Mouse (Mus musculus) ES-E14 (cell line): ENCODE measurements around the gene Frmpd1. TPM values are rescaled to one million over a fixed set of nuclear protein-coding genes. Genes with fewer than 3 reads are reported as not detected.

Experiments
- DNase-seq: peaks from one replicate; pipeline ENCODE4 v3.0.0-alpha.2; 2013; ENCODE audit warnings: low read depth, low spot score
- H3K27ac ChIP-seq: 2 replicates; pipeline ENCODE4 v1.5.1; 2012; ENCODE audit warnings: low read depth, mild to moderate bottlenecking, low read length, moderate library complexity, mixed read lengths; ENCODE audit not compliant: poor library complexity, insufficient read depth, severe bottlenecking
- H3K36me3 ChIP-seq: 2 replicates; pipeline ENCODE4 v1.6.1; 2012; ENCODE audit warnings: mild to moderate bottlenecking, low read length, moderate library complexity, mixed read lengths; ENCODE audit not compliant: control insufficient read depth, poor library complexity, insufficient read depth, severe bottlenecking
- H3K4me1 ChIP-seq, 2 experiments: fragments of 150-350 bp in 1 of 2; sonication (generic) in 1 of 2; 2 replicates each; pipeline ENCODE4 v1.6.1; 2012; ENCODE audit warnings: low read length in 2 of 2, mild to moderate bottlenecking in 1 of 2, mixed read lengths in 1 of 2; ENCODE audit not compliant: control insufficient read depth in 2 of 2, insufficient read depth in 2 of 2, poor library complexity in 1 of 2
- H3K4me3 ChIP-seq, 2 experiments: fragments of 150-350 bp in 1 of 2; sonication (generic) in 1 of 2; 2 replicates each; pipeline ENCODE4 v1.5.1; 2012; ENCODE audit warnings: low read length in 2 of 2, low read depth in 1 of 2, mild to moderate bottlenecking in 1 of 2, mixed read lengths in 1 of 2; ENCODE audit not compliant: insufficient read depth in 1 of 2, poor library complexity in 1 of 2, severe bottlenecking in 1 of 2
- H3K9ac ChIP-seq: 2 replicates; pipeline ENCODE4 v1.6.1; 2012; ENCODE audit warnings: low read depth, mild to moderate bottlenecking, low read length, mixed read lengths; ENCODE audit not compliant: poor library complexity, insufficient read depth, severe bottlenecking
- H3K9me3 ChIP-seq: fragments of 150-350 bp; sonication (generic); 2 replicates; pipeline ENCODE4 v1.6.1; 2012; ENCODE audit warnings: low read depth, mild to moderate bottlenecking, low read length; ENCODE audit not compliant: control insufficient read depth, insufficient read depth
- CHD2 ChIP-seq: IDR thresholded peaks from 2 replicates; pipeline ENCODE4 v1.6.1; 2014; ENCODE audit warnings: mild to moderate bottlenecking, low read depth, low read length, inconsistent platforms
- HCFC1 ChIP-seq: IDR thresholded peaks from 2 replicates; pipeline ENCODE4 v1.6.1; 2012; ENCODE audit warnings: low read length, inconsistent platforms, borderline replicate concordance; ENCODE audit not compliant: insufficient read depth
- MAFK ChIP-seq: IDR thresholded peaks from 2 replicates; pipeline ENCODE4 v1.6.1; 2014; ENCODE audit warnings: mild to moderate bottlenecking, low read depth, low read length, inconsistent platforms; ENCODE audit not compliant: insufficient read depth
- ZC3H11A ChIP-seq: IDR thresholded peaks from 2 replicates; pipeline ENCODE4 v1.6.1; 2012; ENCODE audit warnings: low read depth, mild to moderate bottlenecking, inconsistent platforms, low read length, borderline replicate concordance
- ZNF384 ChIP-seq: IDR thresholded peaks from 2 replicates; pipeline ENCODE4 v1.6.1; 2012; ENCODE audit warnings: low read depth, low read length, inconsistent platforms
- in situ Hi-C, 2 experiments: fragments of 600-800 bp; cut with MboI; formaldehyde crosslinking; loops; one replicate each; pipeline ENCODE4 v1.15.1; 2025; ENCODE audit warnings: low sequenced_read_pairs in 2 of 2, inconsistent platforms in 1 of 2; ENCODE audit not compliant: unreplicated experiment in 2 of 2
- total RNA-seq: library from RNA; depleted of rRNA; stranded (reverse); fragments of 300-350 nt; gene quantifications from 2 replicates; pipeline ENCODE4 v1.2.3, GENCODE M21; 2012

Frmpd1 gene
- total RNA-seq, 1 experiment = 1.3 TPM

GRCm38 (mm10) chr4:45259232-45259832 lies 74.7 kb downstream of the Frmpd1 start:
- in situ Hi-C loops = no loop called here
- Histone ChIP-seq H3K4me1 (no peaks in the 10 kb centered on the region), H3K9ac (no peak overlapping the region), H3K9me3 (no peaks in the 10 kb centered on the region), H3K36me3 (no peaks in the 10 kb centered on the region), H3K4me3 (no peak overlapping the region), H3K27ac (no peak overlapping the region)
- DNase-seq = no peak
- TF ChIP-seq ZNF384 (no peak), MAFK (no peak), HCFC1 (no peak), ZC3H11A (no peak), CHD2 (no peak)

GRCm38 (mm10) chr4:45261551-45261950 lies 76.9 kb downstream of the Frmpd1 start:
- H3K27ac ChIP-seq = no peak overlapping the region
- no peaks in the 10 kb centered on the region for H3K4me1 ChIP-seq
- no peak overlapping the region for H3K4me3 ChIP-seq
- H3K9ac ChIP-seq = no peak overlapping the region
- H3K36me3 ChIP-seq = no peaks in the 10 kb centered on the region
- in situ Hi-C loops = no loop called here
- no peak for DNase-seq
- TF ChIP-seq CHD2 (no peak), HCFC1 (no peak), MAFK (no peak), ZNF384 (no peak), ZC3H11A (no peak)
- H3K9me3 ChIP-seq = no peaks in the 10 kb centered on the region

DNA sequence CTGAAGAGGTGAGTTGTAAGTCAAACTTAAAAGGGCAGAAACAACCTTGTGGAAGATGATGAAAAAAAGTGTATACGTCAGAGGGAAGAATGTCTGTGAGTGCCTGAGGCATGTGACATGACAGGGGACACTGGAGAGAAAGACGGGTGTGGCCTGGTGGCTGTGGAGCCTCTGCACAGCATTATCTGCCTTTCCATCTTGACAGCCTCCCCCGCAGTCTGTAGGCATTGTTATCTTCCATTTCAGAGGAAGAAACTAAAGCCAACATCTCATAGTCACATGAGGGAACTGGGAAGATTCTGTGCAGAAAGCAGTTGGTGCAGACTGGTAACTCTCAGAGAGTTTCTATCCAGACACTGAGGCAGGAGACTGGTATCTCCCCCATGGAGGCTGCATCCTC lies 83.2 kb downstream of the Frmpd1 start:
- Histone ChIP-seq H3K4me3 (no peak overlapping the region), H3K27ac (no peak overlapping the region), H3K36me3 (no peaks in the 10 kb centered on the region), H3K9ac (no peak overlapping the region), H3K9me3 (no peaks in the 10 kb centered on the region), H3K4me1 (no peaks in the 10 kb centered on the region)
- in situ Hi-C loops = no loop called here
- TF ChIP-seq ZC3H11A = no peak
- TF ChIP-seq CHD2 = no peak
- no peak for TF ChIP-seq MAFK
- TF ChIP-seq HCFC1 = no peak
- no peak for TF ChIP-seq ZNF384
- DNase-seq = no peak

DNA sequence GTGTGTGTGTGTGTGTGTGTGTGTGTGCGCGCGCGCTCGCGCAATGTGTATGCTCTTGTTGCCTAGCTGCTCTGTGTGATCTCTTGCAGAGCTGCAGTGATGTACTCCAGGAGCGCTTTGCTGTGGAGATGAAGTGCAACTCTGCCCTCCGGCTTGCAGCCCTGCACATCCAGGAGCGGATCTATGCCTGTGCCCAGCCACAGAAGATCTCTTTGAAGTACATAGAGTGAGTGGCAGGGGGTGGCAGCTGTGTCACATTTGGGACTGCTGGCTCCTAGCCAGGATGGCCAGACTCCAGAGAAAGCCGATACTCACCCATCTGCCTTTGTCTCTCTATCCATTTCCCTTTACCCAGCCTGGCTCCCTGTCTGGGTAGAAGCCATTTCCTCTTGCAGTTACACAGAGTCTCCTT lies 86.4 kb downstream of the Frmpd1 start:
- no peak overlapping the region for H3K4me3 ChIP-seq
- no peak for DNase-seq
- no peaks in the 10 kb centered on the region for H3K4me1 ChIP-seq
- in situ Hi-C loops = no loop called here
- TF ChIP-seq HCFC1 (no peak), MAFK (no peak), ZNF384 (no peak), CHD2 (no peak)
- no peak overlapping the region for H3K9ac ChIP-seq
- H3K9me3 ChIP-seq = no peaks in the 10 kb centered on the region
- H3K36me3 ChIP-seq = no peaks in the 10 kb centered on the region
- no peak overlapping the region for H3K27ac ChIP-seq

DNA sequence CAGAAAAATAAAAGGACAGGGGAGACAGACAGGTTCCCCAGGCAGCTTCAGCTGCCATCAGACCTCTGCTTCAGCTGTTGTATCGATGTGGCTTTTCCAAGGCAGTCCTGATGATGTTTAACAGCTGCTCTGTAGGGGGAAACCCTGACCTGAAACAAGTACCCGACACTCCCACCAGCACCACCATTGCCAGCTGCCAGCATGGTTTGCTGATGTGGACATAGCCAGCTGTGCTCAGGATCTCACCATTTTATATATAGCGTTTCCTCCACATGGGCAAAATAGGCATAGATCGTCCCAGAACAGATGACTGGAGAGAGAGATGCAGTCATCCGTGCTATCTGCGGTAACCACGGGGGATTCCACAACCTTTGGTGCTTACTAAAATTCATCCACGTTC lies 91.1 kb downstream of the Frmpd1 start:
- in situ Hi-C loops = no loop called here
- TF ChIP-seq ZC3H11A (no peak), CHD2 (no peak), ZNF384 (no peak), HCFC1 (no peak), MAFK (no peak)
- H3K9ac ChIP-seq = no peak overlapping the region
- H3K27ac ChIP-seq = no peak overlapping the region
- no peak overlapping the region for H3K4me3 ChIP-seq
- no peaks in the 10 kb centered on the region for H3K9me3 ChIP-seq
- H3K4me1 ChIP-seq = no peaks in the 10 kb centered on the region
- DNase-seq = no peak
- no peaks in the 10 kb centered on the region for H3K36me3 ChIP-seq
